Mouse (Mus musculus): Measurements from ENCODE around the gene Pxylp1.

Gene Pxylp1

GRCm38 (mm10) chr9:96857838-96858237 is 34.6 kb downstream of the Pxylp1 start:
- no peak for DNase-seq

GRCm38 (mm10) chr9:96853300-96854186 is 38.9 kb downstream of the Pxylp1 start:
- DNase-seq, result no peak

- no peak for DNase-seq
These were observed 40.8 kb downstream of the Pxylp1 start for GRCm38 (mm10) chr9:96851634-96852033.

GRCm38 (mm10) chr9:96851036-96851435 is 41.4 kb downstream of the Pxylp1 start:
- DNase-seq, result no peak

GRCm38 (mm10) chr9:96849012-96849411 is 43.5 kb downstream of the Pxylp1 start:
- no peak for DNase-seq

GRCm38 (mm10) chr9:96846361-96846760 is 46.1 kb downstream of the Pxylp1 start:
- no peak for DNase-seq

- DNase-seq, result no peak
These were observed 47.7 kb downstream of the Pxylp1 start for GRCm38 (mm10) chr9:96844798-96845209.

GRCm38 (mm10) chr9:96839376-96839775 is 53.1 kb downstream of the Pxylp1 start:
- no peak for DNase-seq

- DNase-seq, result no peak
These were observed 53.6 kb downstream of the Pxylp1 start for GRCm38 (mm10) chr9:96838864-96839263.

GRCm38 (mm10) chr9:96837781-96838420 is 54.6 kb downstream of the Pxylp1 start:
- DNase-seq, result no peak

GRCm38 (mm10) chr9:96836984-96837383 is 55.5 kb downstream of the Pxylp1 start:
- DNase-seq, result no peak

GRCm38 (mm10) chr9:96835374-96835921 is 57.0 kb downstream of the Pxylp1 start:
- no peak for DNase-seq

- no peak for DNase-seq
These were observed 58.9 kb downstream of the Pxylp1 start for GRCm38 (mm10) chr9:96833606-96834005.

GRCm38 (mm10) chr9:96832516-96832915 is 60.0 kb downstream of the Pxylp1 start:
- no peak for DNase-seq

- DNase-seq, result no peak
These were observed 61.6 kb downstream of the Pxylp1 start for GRCm38 (mm10) chr9:96830856-96831359.

GRCm38 (mm10) chr9:96829682-96830081 is 62.8 kb downstream of the Pxylp1 start:
- no peak for DNase-seq

GRCm38 (mm10) chr9:96828071-96828470 is 64.4 kb downstream of the Pxylp1 start:
- no peak for DNase-seq

GRCm38 (mm10) chr9:96827002-96827785 is 65.3 kb downstream of the Pxylp1 start:
- DNase-seq, result no peak

- DNase-seq, result no peak
These were observed 67.6 kb downstream of the Pxylp1 start for GRCm38 (mm10) chr9:96824857-96825256.

- DNase-seq, result peak; percentile 23
These were observed 68.4 kb downstream of the Pxylp1 start for GRCm38 (mm10) chr9:96824026-96824425.

GRCm38 (mm10) chr9:96823541-96823940 is 68.9 kb downstream of the Pxylp1 start:
- DNase-seq, result no peak

- no peak for DNase-seq
These were observed 69.5 kb downstream of the Pxylp1 start for GRCm38 (mm10) chr9:96823005-96823404.
